Mouse (Mus musculus) embryonic stem cell, embryonic (primary cell): ENCODE measurements around the gene Plcz1.

Experiments
- CTCF ChIA-PET, 4 experiments: fragments of 300-600 bp in 2 of 4; fragments of 350-600 bp in 2 of 4; sonication (Branson Sonifier 250); formaldehyde crosslinking; loops; one replicate each; lab custom pipeline; 2022; ENCODE audit warnings: inconsistent platforms in 2 of 4; lab: Charles Lee
- POLR2A ChIA-PET, 4 experiments: fragments of 300-600 bp in 2 of 4; fragments of 350-600 bp in 2 of 4; sonication (Branson Sonifier 250); formaldehyde crosslinking; loops; one replicate each; lab custom pipeline; 2022; ENCODE audit warnings: antibody characterized with exemption in 4 of 4, inconsistent platforms in 1 of 4; lab: Charles Lee

Plcz1 gene

GRCm38 (mm10) chr6:140041357-140041756 is at the start of gene Plcz1:
Gene Plcz1 (minus strand): TSS chr6:140041457.
- ChIA-PET CTCF (no interaction called here), POLR2A (no interaction called here)

- POLR2A ChIA-PET: no interaction called here
- CTCF ChIA-PET: interaction anchor here in 1 of 4 experiments (0.6 kb wide), 1 partner anchor 308 kb away, joined by 3 read pairs; no protein-coding TSS in a partner anchor
Observed at GRCm38 (mm10) chr6:140089855-140090254, 48.6 kb upstream of the Plcz1 start.

- POLR2A ChIA-PET: no interaction called here
- CTCF ChIA-PET: interaction anchor here (0.6 to 1.2 kb wide), 6 partner anchors 8 to 447 kb away, joined by 3 to 4 read pairs (median 3); no protein-coding TSS in a partner anchor
Observed at GRCm38 (mm10) chr6:140081739-140082138, 40.5 kb upstream of the Plcz1 start.

- ChIA-PET POLR2A (no interaction called here), CTCF (interaction anchor here in 2 of 4 experiments (0.6 to 1.2 kb wide), 2 partner anchors 16 to 262 kb away, joined by 3 read pairs; no protein-coding TSS in a partner anchor)
Observed at GRCm38 (mm10) chr6:140080933-140081332, 39.7 kb upstream of the Plcz1 start.

- ChIA-PET POLR2A (no interaction called here), CTCF (no interaction called here)
Observed at GRCm38 (mm10) chr6:140069177-140069576, 27.9 kb upstream of the Plcz1 start.

- ChIA-PET POLR2A (no interaction called here), CTCF (no interaction called here)
Observed at GRCm38 (mm10) chr6:140054271-140054928, 13.1 kb upstream of the Plcz1 start.

GRCm38 (mm10) chr6:140051476-140051875 is 10.2 kb upstream of the Plcz1 start:
- CTCF ChIA-PET: no interaction called here
- POLR2A ChIA-PET: no interaction called here

- CTCF ChIA-PET: no interaction called here
- POLR2A ChIA-PET: no interaction called here
Observed at GRCm38 (mm10) chr6:140040952-140041351, 305 bp downstream of the Plcz1 start, which contains the start of gene Capza3. Gene Capza3 (plus strand): TSS chr6:140041252.

- POLR2A ChIA-PET: no interaction called here
- CTCF ChIA-PET: interaction anchor here in 1 of 4 experiments (1.2 kb wide), 1 partner anchor 435 kb away, joined by 5 read pairs; no protein-coding TSS in a partner anchor
Observed at GRCm38 (mm10) chr6:140024404-140024803, 16.9 kb downstream of the Plcz1 start.

GRCm38 (mm10) chr6:140005181-140005580 is 36.1 kb downstream of the Plcz1 start:
- POLR2A ChIA-PET: no interaction called here
- CTCF ChIA-PET: interaction anchor here in 1 of 4 experiments (0.6 kb wide), 1 partner anchor 635 kb away, joined by 3 read pairs; no protein-coding TSS in a partner anchor

- ChIA-PET CTCF (no interaction called here), POLR2A (interaction anchor here in 1 of 4 experiments (0.6 to 0.7 kb wide), 2 partner anchors 83 to 272 kb away, joined by 3 read pairs; no protein-coding TSS in a partner anchor)
Observed at GRCm38 (mm10) chr6:139989597-139989996, 51.7 kb downstream of the Plcz1 start.

- ChIA-PET POLR2A (interaction anchor here in 1 of 4 experiments (0.7 kb wide), 1 partner anchor 83 kb away, joined by 3 read pairs; no protein-coding TSS in a partner anchor), CTCF (no interaction called here)
Observed at GRCm38 (mm10) chr6:139989075-139989474, 52.2 kb downstream of the Plcz1 start.

GRCm38 (mm10) chr6:139986564-139986963 is 54.7 kb downstream of the Plcz1 start:
- ChIA-PET POLR2A (interaction anchor here in 1 of 4 experiments (0.5 to 0.6 kb wide), 3 partner anchors 11 to 418 kb away, joined by 3 read pairs; no protein-coding TSS in a partner anchor), CTCF (interaction anchor here in 1 of 4 experiments (0.7 kb wide), 1 partner anchor 1556 kb away, joined by 6 read pairs; no protein-coding TSS in a partner anchor)

- CTCF ChIA-PET: interaction anchor here in 2 of 4 experiments (0.6 to 0.9 kb wide), 4 partner anchors 15 to 507 kb away, joined by 3 to 6 read pairs (median 4); no protein-coding TSS in a partner anchor
- POLR2A ChIA-PET: interaction anchor here in 1 of 4 experiments (0.8 kb wide), 1 partner anchor 354 kb away, joined by 5 read pairs; no protein-coding TSS in a partner anchor
Observed at GRCm38 (mm10) chr6:139984069-139984468, 57.2 kb downstream of the Plcz1 start.

GRCm38 (mm10) chr6:139981061-139981460 is 60.2 kb downstream of the Plcz1 start:
- POLR2A ChIA-PET: no interaction called here
- CTCF ChIA-PET: no interaction called here

- ChIA-PET POLR2A (no interaction called here), CTCF (no interaction called here)
Observed at GRCm38 (mm10) chr6:139978114-139978513, 63.1 kb downstream of the Plcz1 start.

- ChIA-PET CTCF (no interaction called here), POLR2A (interaction anchor here in 1 of 4 experiments (0.7 kb wide), 1 partner anchor 549 kb away, joined by 4 read pairs; no protein-coding TSS in a partner anchor)
Observed at GRCm38 (mm10) chr6:139974668-139975067, 66.6 kb downstream of the Plcz1 start.

- POLR2A ChIA-PET: no interaction called here
Observed at GRCm38 (mm10) chr6:139971608-139972298, 69.5 kb downstream of the Plcz1 start.

GRCm38 (mm10) chr6:139966684-139967083 is 74.6 kb downstream of the Plcz1 start:
- CTCF ChIA-PET: interaction anchor here in 1 of 4 experiments (0.7 kb wide), 1 partner anchor 333 kb away, joined by 4 read pairs; no protein-coding TSS in a partner anchor
- POLR2A ChIA-PET: no interaction called here

More at GRCm38 (mm10) chr6:139971608-139972298, 69.5 kb downstream of the Plcz1 start:
- CTCF ChIA-PET: interaction anchor here in 1 of 4 experiments (0.7 kb wide), 1 partner anchor 128 kb away, joined by 8 read pairs; no protein-coding TSS in a partner anchor
